Mouse (Mus musculus) liver, adult (tissue): ENCODE results near the gene Erc1.

Experiments
- GATA4 ChIP-seq: IDR thresholded peaks from 2 replicates; pipeline ENCODE4 v1.6.1; 2014; ENCODE audit warnings: mild to moderate bottlenecking, low read length; ENCODE audit not compliant: insufficient replicate concordance

Gene Erc1

GRCm38 (mm10) chr6:119585652-119586375 lies 262.2 kb downstream of the Erc1 start:
- no peak for TF ChIP-seq GATA4

- TF ChIP-seq GATA4, result no peak
These were observed 263.9 kb downstream of the Erc1 start for GRCm38 (mm10) chr6:119584061-119584460.

DNA sequence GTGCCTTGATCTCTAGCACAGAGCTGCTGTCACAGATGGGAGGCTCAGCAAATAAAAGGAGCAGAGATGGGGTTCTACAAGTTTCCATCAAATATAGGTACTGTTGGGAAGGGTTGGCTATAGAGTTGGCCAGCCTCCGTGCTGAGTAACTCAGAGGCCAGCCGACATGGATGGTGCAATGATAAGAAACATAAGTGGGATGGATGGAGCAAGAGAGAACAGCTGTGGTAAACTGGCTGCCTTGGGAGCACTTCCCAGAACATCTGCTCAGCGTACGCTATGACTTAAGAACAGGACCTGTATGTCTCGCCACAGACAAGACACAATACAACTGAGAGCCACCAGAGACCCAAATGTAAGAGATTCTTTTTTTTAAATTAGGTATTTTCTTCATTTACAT lies 264.8 kb downstream of the Erc1 start:
- no peak for TF ChIP-seq GATA4

DNA sequence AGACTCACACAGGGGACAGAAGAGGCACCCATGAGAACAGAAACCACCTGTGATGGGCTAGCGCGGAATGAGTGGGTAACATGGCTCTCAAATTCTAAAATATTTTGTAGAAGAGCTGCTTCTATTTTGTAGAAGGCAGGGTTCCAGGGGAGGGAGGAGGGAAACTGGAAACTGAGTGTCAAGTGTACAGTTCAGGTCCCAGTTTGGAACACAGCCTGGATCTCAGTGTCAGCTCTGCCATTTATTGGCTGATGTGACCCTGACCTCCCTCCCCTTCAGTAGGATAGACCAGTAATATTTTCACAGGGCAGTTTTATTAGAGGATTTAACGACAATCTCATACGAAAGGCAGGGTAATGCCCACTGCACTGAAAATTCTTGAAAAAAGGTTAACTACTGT lies 271.3 kb downstream of the Erc1 start:
- TF ChIP-seq GATA4, result no peak

DNA sequence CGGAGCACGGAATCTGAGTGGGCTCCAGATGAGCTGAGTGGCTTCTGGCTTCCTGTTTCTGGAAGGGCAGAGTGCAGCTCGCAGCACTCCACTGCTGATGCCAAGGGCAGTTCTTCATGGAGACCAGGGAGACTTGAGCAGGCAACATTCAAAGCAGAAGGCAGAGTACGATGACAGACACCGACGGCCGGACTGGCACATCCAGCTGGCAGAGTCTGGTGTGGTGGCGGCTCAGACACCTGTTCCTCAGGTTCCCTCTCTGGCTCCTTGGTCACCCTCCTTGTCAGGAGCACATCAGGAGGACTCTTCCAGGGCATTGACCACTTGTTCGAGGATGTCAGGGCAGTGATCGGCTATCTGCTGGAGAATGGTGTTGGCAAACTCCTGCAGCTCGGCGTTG lies 272.6 kb downstream of the Erc1 start:
- TF ChIP-seq GATA4, result no peak

GRCm38 (mm10) chr6:119572296-119572695 lies 275.7 kb downstream of the Erc1 start:
- TF ChIP-seq GATA4, result no peak

- TF ChIP-seq GATA4, result no peak
These were observed 277.2 kb downstream of the Erc1 start for GRCm38 (mm10) chr6:119570797-119571196.

DNA sequence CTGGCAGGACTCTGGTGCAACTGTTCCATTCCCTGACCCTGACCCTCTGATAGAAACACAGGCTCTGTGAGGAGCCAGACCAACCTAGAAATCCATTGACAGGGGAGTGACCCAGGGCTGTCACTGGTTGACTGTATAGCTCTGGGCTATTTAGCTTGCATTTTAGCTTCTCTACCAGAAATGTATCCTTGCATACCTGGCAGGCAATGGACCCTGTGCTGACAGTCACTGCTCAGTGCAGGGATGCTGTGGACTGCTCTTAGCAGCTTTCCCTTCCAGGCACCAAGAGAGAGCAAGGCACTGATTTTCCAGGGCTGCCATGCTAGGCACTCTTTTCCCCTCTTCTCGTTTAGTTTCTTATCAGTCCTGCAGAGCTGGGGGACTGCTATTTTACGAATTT lies 279.6 kb downstream of the Erc1 start:
- TF ChIP-seq GATA4, result no peak

DNA sequence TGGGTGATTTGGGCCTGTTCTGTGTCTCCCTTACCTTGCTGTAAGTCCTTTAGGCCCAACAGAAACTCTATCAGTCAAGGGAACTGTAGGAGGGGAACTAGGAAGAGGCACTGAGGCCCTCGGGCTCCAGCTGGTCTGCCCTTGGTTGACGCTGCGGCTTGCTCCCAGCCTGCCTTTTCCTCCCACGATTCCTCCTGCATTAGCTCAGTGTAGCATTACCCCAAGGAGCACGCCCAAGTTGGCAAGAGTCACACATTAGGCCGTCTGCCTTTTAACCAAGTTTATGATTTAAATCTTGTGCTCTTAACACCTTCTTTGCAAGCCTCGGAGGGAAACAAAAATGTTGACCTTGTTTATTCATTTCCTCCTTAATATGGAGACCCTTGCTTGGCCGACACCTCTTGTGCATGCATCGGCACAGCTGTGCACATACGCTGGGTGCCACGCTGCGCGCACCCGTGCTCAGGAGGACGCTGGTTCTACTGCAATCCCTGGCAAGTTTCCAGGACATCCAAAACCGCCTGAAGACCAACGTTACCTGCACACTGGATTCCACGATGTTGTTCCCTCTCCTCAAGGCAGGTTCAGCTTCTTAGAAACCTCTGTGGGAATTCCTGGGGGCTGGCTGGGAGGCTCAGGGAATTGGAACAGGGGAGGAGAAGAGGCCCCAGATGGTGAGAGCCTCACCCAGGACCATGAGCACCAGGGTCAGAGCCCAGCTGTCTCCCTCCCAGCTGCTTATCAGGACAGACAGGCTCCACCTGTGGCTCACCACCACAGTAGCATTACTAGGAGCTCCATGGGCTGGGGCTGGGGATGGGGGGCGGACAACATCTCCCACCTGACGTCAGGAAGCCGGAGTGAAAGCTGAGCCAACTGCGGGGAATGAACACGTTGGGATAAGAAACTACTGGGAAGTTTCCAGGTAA lies 282.3 kb downstream of the Erc1 start:
- no peak for TF ChIP-seq GATA4

DNA sequence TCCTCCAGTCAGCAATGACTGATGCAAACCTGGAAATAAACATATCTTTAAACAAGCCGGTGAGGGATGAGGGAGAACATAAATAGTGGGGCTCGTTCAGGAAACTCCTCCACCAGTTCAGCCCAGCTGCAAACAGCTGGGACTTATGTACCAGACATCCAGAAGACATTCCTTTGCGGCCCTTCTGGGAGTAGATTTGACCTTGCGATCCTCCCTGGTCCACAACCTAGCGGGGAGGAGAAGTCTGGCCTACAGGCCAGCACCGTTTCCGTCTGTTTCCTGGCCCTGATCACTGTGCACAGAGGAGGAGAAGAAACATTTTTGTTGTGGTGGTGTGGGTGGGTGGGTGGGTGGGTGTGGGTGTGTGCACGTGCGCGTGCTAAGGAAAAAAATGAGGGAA lies 285.4 kb downstream of the Erc1 start:
- TF ChIP-seq GATA4, result no peak

DNA sequence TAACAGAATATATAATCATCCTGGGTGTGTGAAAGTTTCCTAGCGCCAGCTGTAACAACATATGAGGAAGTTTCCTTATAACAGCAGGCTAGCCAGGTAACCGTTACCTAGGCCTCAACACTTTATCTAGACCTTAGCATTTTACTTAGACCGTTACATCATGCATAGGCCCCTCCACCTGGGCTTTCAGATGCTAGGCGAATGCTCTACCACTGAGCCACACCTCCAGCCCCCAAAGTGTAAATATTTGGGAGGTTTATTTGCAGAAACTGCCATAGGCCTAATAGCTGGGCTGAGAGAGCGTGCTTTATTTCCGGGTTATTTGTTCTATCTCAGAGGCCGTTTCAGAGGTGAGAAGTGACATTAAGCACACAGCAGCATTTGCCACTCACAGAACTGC lies 289.1 kb downstream of the Erc1 start:
- TF ChIP-seq GATA4, result no peak

- TF ChIP-seq GATA4, result no peak
These were observed 293.5 kb downstream of the Erc1 start for GRCm38 (mm10) chr6:119554439-119554838.

GRCm38 (mm10) chr6:119544518-119544864 lies 303.5 kb downstream of the Erc1 start:
- no peak for TF ChIP-seq GATA4

DNA sequence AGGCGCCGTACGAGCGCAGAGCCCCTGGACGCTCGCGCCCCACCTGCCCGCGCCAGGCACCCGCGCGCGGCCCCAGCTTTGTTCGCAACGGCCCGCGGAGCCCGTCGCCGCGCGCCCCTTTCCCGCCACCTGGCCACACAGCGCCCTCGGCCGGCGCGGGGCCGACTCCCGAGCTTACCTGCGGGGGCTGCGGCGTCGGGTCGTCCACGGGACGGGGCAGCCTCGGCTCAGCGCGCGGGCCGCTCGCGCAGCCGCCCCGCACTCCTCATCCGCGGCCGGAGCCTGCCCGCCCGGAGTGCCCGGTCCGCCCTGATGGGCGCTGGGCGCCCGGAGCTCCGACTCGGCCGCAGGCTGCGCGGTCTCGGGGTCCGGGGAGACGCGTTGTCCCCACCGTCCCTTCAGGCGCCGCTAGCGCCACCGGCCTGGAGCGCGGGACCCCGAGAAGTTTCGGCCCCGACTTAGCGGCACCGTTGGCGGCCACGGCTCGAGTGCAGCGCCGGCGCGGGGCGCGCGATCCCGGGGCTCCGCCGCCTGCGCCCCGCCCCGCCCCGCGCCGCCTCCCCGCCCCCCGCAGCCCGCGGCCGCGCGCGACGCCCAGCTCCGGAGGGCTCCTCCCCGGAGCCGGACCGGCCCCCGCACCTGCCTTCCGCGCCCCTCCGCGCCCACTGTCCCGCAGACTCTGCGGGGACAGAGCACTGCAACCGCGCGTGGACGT lies 304.0 kb downstream of the Erc1 start, which contains the start of gene Wnt5b:
TSS of gene Wnt5b (minus strand) at position 545 of the 715 bp plus-strand sequence.
- no peak for TF ChIP-seq GATA4

DNA sequence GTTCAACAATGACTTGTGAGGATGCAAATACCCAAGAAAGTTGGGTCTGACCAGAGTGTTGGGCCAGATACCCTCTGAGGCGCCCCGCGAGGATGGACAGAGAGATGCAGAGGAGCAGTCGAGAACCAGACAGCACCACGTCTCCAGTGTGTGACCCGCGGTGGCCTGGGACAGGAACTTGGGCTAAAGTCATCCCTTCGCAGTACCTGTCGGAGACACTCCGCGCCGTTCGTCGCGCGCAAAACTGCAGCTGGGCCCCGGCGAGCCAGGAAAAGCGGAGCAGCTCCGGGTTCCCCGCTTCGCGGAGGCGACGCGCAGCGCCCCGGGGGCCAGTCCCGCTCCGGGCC lies 304.5 kb downstream of the Erc1 start:
- no peak for TF ChIP-seq GATA4

GRCm38 (mm10) chr6:119535867-119536266 lies 312.1 kb downstream of the Erc1 start:
- TF ChIP-seq GATA4, result no peak
